Mouse (Mus musculus) E14TG2a.4 (cell line): ENCODE data around the gene Intu.

ENCODE experiments used
- CTCF ChIP-seq: conservative IDR thresholded peaks from 2 replicates; pipeline ENCODE4 v1.5.1; 2014; ENCODE audit warnings: low read length
- POU5F1 ChIP-seq: IDR thresholded peaks from 2 replicates; pipeline ENCODE4 v1.6.1; 2014; ENCODE audit warnings: low read length, borderline replicate concordance

DNA sequence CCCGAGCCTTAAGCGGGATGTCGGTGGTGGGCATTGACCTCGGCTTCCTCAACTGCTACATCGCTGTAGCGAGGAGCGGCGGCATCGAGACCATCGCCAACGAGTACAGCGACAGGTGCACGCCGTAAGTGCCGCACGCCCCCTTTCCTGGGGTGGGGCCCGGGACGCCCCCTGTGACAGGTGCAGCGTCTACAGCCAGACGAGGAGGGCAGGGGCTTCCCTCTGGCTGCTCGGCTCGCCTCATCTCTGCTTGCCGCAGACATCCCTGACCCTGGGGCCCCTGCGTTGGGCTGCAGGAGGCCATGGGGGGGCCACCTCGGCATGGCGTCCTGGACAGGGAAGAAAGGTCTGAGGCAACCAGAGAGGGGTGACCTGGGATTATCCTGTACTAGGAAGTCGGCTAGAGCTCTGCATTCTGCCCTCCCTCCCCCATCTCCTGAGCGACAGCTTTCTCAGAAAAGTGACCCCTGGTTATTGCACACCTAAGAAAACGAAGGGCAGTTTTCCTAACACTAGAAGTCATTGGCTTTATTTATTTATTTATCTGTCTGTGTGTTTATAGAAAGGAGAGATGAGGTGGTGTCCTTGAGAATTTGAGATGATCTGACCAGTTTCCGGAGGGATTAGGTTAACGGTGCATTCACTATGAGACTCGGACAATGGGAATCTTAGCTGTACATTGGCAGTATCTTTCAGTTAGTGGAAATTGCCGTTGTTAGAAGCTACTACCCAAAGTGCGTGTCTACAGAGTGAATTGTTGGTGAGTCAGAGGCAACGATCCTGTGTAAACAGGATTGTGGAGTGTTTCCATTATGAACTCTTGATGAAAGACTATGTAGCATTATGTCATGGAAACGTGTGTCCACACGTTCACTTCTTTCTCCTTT lies 214.8 kb downstream of the Intu start:
- TF ChIP-seq CTCF (no peak), POU5F1 (no peak)
